Mouse (Mus musculus) monocyte, adult 59 days (primary cell): ENCODE results near the gene 6330403K07Rik. TPM values are rescaled to one million over a fixed set of nuclear protein-coding genes. Genes with fewer than 3 reads are reported as not detected.

Source experiments
- total RNA-seq, 2 experiments: library from RNA; stranded (reverse); gene quantifications; one replicate each; pipeline ENCODE4 v1.2.4; 2023

6330403K07Rik gene
- not detected for total RNA-seq

GRCm38 (mm10) chr11:71033163-71033761, at the start of gene 6330403K07Rik:
TSS of gene 6330403K07Rik (minus strand) at chr11:71033513.

GRCm38 (mm10) chr11:71019201-71020068, 13.9 kb downstream of the 6330403K07Rik start, which contains the start of the genes Mis12 and Derl2:
TSS of gene Mis12 (plus strand) at chr11:71019611.
TSS of gene Derl2 (minus strand) at chr11:71019841.

GRCm38 (mm10) chr11:71004316-71004773, 29.0 kb downstream of the 6330403K07Rik start, which contains the start of gene Dhx33:
TSS of gene Dhx33 (minus strand) at chr11:71004437.

GRCm38 (mm10) chr11:70982557-70983228, 50.6 kb downstream of the 6330403K07Rik start, which contains the start of gene C1qbp:
TSS of gene C1qbp (minus strand) at chr11:70983026.

Other genes with a start within 250 kb of the 6330403K07Rik start
- gene Scimp, start 220.9 kb downstream of the 6330403K07Rik start, total RNA-seq = 1 to 10 TPM; 4.6 to 5.6 TPM
- gene Rabep1, start 188.7 kb downstream of the 6330403K07Rik start, total RNA-seq = 10 to 100 TPM; 32.1 to 34.3 TPM
- 10 to 100 TPM; 56.3 to 65.5 TPM for gene Nup88, start 63.5 kb downstream of the 6330403K07Rik start, total RNA-seq
- gene Rpain, start 63.3 kb downstream of the 6330403K07Rik start, total RNA-seq = 10 to 100 TPM; 30.3 to 36.2 TPM
- gene C1qbp, start 50.5 kb downstream of the 6330403K07Rik start, total RNA-seq = 10 to 100 TPM; 55.7 to 60.5 TPM
- 10 to 100 TPM; 18.1 to 21.5 TPM for gene Dhx33, start 29.1 kb downstream of the 6330403K07Rik start, total RNA-seq
- gene Mis12, start 13.9 kb downstream of the 6330403K07Rik start, total RNA-seq = 10 to 100 TPM; 13.0 to 18.3 TPM
- gene Derl2, start 13.7 kb downstream of the 6330403K07Rik start, total RNA-seq = 10 to 100 TPM; 39.1 to 44.5 TPM
- gene Nlrp1a, start 111.2 kb upstream of the 6330403K07Rik start, total RNA-seq = 10 to 100 TPM; 23.7 to 27.8 TPM
- 10 to 100 TPM; 18.9 to 21.8 TPM for gene Nlrp1b, start 197.2 kb upstream of the 6330403K07Rik start, total RNA-seq